Mouse (Mus musculus) spleen, postnatal 10 days (tissue): Measurements from ENCODE around the gene She.
A peak's percentile ranks its signal among the peaks of the same experiment; 100 is the strongest.
"Not testable (repeated sequence)": the region's sequence is repeated elsewhere in the genome, so short reads cannot be mapped to it uniquely, and the experiment has no call there.

Experiments used
- DNase-seq, 2 experiments: peaks; one replicate each; pipeline ENCODE4 v3.0.0; 2021 to 2022; ENCODE audit warnings: low spot score in 2 of 2

The She gene

GRCm38 (mm10) chr3:89862182-89862761, 31.1 kb downstream of the She start:
- no peak for DNase-seq

DNA sequence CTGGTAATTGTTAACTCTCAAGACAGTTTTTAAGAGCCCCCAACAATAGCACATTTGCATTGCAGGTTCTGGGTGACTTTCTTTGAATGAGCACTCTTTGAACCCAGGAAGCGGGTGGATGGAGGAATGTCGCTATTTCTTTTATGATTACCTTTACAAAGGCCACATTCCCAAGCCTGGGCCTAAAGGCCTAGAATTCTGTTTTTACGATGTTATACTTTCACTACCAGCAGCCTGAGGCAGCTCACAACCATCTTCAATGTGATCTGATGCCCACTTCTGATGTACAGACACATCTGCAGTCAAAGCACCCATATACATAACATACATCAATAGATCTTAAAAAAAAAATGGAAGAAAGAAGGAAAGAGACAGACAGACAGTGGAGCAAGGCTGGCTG, 32.1 kb downstream of the She start:
- DNase-seq = not testable (repeated sequence)

DNA sequence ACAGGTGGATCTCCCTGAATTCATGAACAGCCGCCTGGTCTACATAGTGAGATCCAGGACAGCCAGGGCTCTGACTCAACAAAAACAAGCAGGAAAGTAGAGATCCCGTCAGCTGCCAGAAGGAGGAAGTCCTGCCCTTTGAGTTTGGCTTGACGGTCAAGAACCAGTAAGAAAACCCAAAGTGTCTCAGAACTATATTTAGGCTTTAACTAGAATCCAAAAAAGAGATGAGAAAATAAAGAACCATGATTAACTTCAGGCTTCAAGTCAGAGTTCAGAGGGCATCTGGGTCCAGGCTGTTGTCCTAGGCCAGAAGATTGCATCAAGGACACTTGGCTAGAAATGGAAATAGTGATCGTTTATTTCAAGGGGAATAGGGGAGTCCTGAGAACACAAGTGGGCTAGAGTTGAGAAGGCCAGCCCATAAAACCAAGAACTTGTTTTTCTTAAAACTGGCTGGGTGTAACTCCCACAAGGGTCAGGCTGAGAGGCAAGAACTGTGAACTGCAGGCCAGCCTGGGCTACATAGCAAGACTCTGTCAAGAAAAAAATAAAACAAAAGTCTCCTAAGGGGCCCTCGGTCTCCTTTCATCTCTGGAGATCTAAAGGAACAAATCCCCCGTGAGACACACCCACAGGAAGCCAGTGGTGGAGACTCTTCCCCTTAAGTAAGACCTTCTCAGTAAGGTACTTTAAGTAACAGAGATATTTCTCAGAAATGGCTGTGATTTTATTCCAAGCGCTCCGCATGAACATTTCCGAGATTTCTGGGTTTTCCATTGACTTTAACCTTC, 32.7 kb downstream of the She start:
- DNase-seq = peak in 1 of 2 experiments; percentile 27

DNA sequence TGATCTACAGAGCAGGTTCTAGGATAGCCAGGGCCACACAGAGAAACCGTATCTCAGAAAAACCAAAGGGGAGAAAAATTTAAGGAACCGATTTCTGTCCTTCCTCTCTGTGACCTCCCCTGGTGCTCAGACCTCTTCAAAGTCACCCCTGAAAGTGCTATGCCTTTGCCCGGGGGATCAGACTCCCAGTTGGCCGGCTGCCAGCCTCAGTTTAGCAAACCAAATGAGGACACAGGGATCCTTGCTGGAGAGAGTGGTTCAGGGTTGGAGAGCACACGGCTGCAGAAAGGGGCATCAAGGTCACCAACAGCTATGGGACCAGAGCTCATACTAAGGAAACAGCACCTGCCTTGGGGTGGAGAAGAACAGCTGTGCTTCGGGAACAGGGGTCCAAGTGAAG, 33.9 kb downstream of the She start:
- no peak for DNase-seq

- no peak for DNase-seq
Measured at GRCm38 (mm10) chr3:89865764-89866163, 34.6 kb downstream of the She start.

DNA sequence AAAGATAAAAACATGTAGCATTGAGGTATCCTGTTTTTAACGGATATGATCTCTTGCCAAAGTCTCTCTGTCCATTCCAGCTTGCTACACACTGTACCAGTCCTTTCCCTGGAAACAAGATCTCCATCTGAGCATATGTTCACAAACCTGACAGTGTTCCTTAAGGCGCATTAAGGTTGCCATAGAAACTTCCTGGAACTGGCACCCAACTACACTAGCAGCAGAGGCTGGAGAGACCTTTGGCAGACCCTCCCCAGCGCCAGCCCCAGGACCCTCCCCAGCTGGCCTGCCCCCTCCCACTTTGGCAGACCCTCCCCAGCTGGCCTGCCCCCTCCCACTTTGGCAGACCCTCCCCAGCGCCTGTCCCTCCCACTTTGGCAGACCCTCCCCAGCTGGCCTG, 36.5 kb downstream of the She start:
- DNase-seq = no peak

DNA sequence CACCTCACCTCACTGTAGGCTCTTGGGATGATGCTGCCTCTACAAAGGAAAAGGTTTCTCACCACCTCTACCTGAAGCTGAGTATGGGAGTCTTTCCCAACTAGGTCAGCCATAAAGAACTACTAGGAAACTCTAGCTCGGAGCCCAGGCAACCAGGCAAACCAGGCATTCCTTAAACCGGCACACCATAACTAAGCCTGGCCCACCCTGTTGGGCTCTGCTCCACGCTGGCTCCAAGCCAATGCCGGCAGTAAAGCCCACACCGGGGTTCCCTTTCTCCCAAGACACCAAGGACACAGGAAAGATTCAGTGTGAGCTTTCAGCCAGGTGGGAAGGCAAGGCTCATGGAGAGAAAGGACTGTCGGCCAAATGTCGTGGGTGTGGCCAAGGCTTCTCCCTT, 37.2 kb downstream of the She start:
- no peak for DNase-seq

DNA sequence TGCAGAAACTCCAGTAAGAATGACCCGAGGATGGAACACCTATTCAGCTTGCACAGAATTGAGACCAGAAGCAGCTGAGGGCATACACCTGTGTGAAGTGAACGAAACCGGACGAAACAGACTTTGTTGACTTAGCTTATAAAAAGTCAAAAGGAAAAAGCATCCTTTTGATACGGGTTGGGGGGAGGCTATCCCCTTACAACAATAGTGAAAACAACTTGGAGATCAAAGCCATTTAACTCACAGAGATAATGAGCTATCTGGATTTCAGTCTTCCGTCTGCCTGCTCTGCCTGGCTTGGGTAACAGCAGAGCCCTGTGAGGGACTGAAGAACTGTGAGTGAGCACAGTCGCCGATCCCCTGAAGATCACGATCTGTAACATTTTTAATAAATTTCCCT, 37.8 kb downstream of the She start:
- no peak for DNase-seq

- DNase-seq = peak in 1 of 2 experiments; percentile 50
Measured at GRCm38 (mm10) chr3:89869556-89869955, 38.4 kb downstream of the She start.

DNA sequence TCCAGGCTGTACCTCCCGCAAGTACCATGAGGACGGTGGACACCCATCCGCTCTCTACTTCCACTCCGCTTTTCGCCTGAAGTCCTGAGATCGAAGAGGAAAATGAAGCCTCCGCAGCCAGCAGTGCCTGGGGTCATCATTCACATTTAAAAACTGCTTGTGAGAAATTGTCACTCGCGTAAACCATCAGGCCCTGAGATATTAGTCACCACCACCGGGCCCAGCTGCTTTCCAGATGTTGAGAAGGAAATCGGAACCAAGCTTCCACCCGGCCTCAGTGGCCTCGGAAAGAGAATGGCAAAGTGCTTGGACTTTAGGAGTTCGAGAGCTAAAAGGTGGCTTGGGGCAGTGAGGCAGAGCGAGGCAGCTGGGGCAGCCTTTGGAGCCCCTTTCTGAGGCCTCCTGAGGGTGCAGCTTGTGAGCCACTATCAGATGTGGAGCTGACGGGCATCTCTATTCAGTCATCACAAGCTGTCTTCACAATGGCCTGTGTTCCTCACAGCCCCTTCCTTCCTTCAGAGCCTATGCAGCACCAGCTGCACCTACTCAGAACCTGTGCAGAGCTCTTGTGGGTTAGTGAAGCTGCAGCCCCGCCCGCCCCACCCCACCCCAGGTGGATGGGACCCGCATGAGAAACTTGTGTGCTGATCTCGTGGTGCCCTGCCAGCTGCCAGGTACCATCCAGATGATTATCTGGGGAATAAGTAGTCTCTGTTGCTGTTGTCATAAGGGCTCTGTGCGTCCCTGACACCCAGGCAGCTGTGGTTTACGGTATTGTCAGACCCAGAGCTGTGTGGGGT, 39.5 kb downstream of the She start:
- DNase-seq = peak in 1 of 2 experiments; percentile 30

GRCm38 (mm10) chr3:89871339-89871914, 40.3 kb downstream of the She start:
- DNase-seq = no peak

DNA sequence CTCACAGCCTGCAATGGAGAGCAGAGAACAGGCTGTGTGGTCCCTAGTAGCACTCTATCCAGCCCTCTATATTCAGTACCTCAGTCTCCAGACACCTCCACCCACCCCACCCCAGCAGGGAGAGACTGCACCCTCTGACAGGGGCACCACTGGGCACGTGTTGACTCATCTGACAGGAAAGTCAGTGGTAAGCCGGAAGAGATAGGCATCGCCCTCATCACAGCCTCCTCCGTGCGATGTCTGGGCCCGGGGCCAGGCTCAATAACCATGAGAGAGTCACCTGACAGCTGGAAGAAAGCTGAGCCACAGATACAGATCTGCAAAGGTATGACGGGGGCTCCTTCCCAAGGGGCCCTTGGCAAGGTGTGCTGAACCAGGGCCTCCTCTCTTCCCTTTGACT, 41.0 kb downstream of the She start:
- DNase-seq = peak in 1 of 2 experiments; percentile 41

DNA sequence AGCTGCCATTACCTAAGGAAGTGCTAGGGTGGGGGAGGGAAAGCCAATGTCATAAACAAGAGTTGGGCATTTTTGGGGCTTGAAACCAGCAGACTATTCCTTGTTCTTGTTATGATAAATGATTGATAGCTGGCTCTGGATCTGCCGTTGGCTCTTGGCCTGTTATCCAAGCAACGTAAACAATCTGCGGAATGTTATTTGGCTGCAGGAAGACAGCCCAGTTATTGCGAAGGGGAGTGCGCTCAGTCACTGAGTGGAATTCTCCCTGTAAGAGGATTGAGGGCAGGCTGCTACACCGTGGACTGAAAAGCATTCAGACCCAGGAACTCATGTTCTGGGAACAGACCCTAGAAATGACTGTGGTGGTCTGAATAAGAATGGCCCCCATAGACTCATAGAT, 41.5 kb downstream of the She start:
- no peak for DNase-seq

DNA sequence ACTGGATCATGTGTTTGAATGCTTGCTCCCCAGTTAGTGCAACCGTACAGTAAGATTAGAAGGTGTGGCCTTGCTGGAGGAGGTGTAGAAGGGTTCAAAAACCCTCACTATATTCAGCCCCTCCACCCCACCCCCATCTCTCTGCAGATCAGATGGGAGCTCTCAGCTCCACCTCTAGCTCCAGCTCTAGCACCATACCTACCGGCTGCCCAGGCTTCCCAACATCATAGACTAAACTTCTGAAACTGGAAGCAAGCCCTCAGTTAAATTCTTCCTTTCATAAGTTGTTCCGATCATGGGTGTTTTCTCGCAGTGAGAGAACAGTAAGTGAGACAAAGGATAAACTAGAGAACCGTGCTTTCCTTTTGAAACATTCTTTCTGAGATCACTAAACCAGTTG, 42.9 kb downstream of the She start:
- DNase-seq = no peak

GRCm38 (mm10) chr3:89875021-89875420, 43.9 kb downstream of the She start:
- DNase-seq = no peak

DNA sequence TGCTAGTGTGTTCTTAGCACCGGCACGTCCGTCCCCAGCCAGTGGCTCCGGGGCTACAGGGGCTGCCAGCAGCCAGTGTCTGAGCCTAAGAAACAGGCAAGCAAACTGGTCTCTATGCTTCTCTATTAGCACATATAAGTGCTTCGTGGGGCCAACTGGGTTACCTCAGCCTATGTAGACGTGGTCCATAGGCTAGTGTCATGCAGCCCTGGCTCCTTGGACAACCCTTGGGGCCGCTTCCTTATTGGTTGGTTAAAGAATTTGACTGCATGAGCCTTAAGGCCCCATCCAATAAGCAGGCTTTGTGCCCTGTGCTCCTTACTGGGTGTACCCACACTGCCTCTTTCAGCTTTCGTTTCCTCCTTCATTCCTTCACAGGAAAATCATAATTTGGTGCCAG, 44.6 kb downstream of the She start:
- DNase-seq = no peak

DNA sequence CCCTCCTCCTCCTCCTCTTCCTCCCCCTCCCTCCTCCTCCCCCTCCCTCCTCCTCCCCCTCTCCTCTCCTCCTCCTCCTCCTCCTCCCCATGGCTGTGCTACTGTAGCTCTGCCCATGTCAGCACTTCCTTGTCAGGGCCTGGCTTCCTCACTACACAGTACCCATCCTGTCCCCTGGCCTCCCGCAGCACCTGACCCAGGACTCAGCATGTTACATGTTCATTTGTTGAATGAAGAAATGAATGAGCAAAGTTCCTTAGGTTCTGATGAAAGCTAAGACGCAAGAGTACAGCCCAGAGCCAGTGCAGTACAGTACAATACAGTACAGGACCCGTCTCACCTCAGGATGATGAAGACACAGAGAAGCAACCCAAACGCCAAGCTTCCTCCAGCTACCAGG, 45.3 kb downstream of the She start:
- no peak for DNase-seq

DNA sequence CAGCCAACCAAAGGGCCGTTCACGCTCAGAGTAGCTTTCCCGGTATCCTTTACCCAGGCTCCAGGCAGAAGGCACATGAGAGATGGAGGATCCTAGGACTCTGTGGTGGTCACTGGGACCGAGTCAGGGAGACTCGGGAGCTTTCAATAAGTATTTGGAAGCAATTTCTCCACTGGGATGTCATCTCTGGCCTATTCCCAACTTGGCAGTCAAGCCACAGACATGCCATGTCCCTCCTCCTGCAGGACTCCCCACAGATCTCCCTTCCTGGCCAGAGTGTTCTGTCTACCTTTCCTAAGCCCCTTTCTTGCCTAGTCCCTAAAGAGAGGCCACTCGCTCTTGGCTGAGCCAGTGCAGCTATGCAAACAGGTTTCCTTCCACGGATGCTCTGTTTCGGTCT, 46.0 kb downstream of the She start:
- DNase-seq = no peak

DNA sequence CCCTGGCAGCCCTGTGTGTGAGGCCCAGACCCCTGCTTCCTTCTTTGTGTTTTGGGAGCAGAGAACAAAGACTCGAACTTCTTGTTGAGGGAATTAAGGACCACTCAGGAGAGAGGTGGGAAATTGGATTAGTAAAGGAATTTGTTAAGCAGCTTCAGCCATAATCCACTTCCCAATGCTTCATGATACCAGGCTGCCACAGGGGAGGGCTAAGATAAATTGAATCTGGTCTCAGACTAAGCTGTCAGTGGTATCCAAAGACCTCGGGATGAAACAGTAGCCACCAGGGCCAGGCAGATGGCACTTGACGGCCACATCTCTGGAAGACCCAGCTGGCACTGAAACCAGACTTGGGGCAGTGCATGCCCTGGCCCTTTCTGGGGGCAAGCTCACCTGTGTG, 47.3 kb downstream of the She start:
- no peak for DNase-seq

GRCm38 (mm10) chr3:89879326-89879725, 48.2 kb downstream of the She start:
- DNase-seq = no peak

DNA sequence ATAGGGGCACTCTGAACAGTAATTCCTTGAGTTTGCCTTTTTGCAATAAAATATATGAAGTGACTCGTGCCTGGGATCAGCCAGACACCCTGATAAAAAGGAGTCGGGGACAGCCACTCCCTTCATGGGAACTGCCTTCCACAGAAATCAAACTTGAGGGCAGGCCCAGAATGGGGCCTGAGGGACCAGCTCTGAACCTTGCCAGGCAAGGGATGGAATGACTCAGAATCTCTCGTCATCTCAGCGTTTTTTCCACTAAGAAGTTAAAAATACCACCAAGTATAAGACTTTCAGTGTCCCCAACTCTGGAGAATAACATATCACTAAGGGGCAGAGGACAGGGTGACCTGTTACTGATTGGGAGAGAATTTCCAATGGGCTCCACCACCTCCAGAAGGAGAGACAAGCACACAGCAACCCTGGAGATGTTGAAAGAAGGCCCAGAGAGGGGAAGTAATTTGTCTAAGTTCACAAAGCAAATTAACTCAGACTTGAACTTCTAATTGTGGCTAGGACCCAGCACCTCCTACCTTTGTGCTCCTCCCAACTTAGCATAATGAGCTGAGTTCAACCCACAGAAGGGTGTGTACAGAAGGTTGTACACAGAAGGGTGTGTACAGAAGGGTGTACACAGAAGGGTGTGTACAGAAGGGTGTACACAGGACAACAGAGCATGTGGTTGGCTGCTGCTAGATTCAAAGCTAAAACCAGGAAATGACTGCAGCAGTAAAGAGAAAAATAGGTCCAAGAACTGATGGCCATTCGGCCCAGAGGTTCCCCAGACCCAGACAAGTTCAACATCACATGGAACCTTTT, 49.1 kb downstream of the She start:
- no peak for DNase-seq
